Mouse (Mus musculus) urinary bladder, postnatal 10 days (tissue): Measurements from ENCODE around the gene Ptn.
"Not testable (repeated sequence)": the region's sequence is repeated elsewhere in the genome, so short reads cannot be mapped to it uniquely, and the experiment has no call there.

Source experiments
- DNase-seq: peaks from one replicate; pipeline ENCODE4 v3.0.0; 2022; ENCODE audit warnings: low spot score

The Ptn gene

GRCm38 (mm10) chr6:36755001-36755885, 54.8 kb downstream of the Ptn start:
- no peak for DNase-seq

GRCm38 (mm10) chr6:36752887-36753286, 57.1 kb downstream of the Ptn start:
- no peak for DNase-seq

GRCm38 (mm10) chr6:36739811-36740210, 70.2 kb downstream of the Ptn start:
- DNase-seq: no peak

GRCm38 (mm10) chr6:36736763-36737162, 73.3 kb downstream of the Ptn start:
- DNase-seq: no peak

GRCm38 (mm10) chr6:36735622-36736021, 74.4 kb downstream of the Ptn start:
- DNase-seq: not testable (repeated sequence)

- DNase-seq: not testable (repeated sequence)
These were observed 80.2 kb downstream of the Ptn start for GRCm38 (mm10) chr6:36729811-36730210.

- no peak for DNase-seq
These were observed 81.9 kb downstream of the Ptn start for GRCm38 (mm10) chr6:36728079-36728478.

GRCm38 (mm10) chr6:36725509-36726160, 84.4 kb downstream of the Ptn start:
- DNase-seq: no peak

GRCm38 (mm10) chr6:36722769-36723549, 87.1 kb downstream of the Ptn start:
- DNase-seq: no peak

GRCm38 (mm10) chr6:36713329-36713728, 96.7 kb downstream of the Ptn start:
- no peak for DNase-seq

- DNase-seq: no peak
These were observed 114.5 kb downstream of the Ptn start for GRCm38 (mm10) chr6:36695481-36695880.

GRCm38 (mm10) chr6:36691497-36691896, 118.5 kb downstream of the Ptn start:
- no peak for DNase-seq

GRCm38 (mm10) chr6:36690941-36691340, 119.1 kb downstream of the Ptn start:
- DNase-seq: no peak

- no peak for DNase-seq
These were observed 133.0 kb downstream of the Ptn start for GRCm38 (mm10) chr6:36676710-36677691.

- no peak for DNase-seq
These were observed 137.4 kb downstream of the Ptn start for GRCm38 (mm10) chr6:36672399-36673221.

- no peak for DNase-seq
These were observed 138.7 kb downstream of the Ptn start for GRCm38 (mm10) chr6:36671274-36671673.
